Mouse (Mus musculus) neutrophil, adult 5-6 weeks (primary cell): ENCODE results near the gene Nrsn2. TPM values are rescaled to one million over a fixed set of nuclear protein-coding genes. Genes with fewer than 3 reads are reported as not detected.
"Not testable (repeated sequence)": the region's sequence is repeated elsewhere in the genome, so short reads cannot be mapped to it uniquely, and the experiment has no call there.

Experiments
- ATAC-seq: fragments of 151-379, 151-347 bp; 2 replicates; pipeline ENCODE4 v1.8.0; 2017; ENCODE audit warnings: mild to moderate bottlenecking, moderate TSS enrichment; ENCODE audit not compliant: insufficient number of reproducible peaks, poor library complexity, low FRiP score, severe bottlenecking; ENCODE audit errors: extremely low read depth
- total RNA-seq: library from RNA; stranded (forward); fragments of 200-1000 nt; gene quantifications from 2 replicates; pipeline ENCODE4 v1.2.3, GENCODE M21; 2017

The Nrsn2 gene
- total RNA-seq, 1 experiment from 2014 or later: not detected

DNA sequence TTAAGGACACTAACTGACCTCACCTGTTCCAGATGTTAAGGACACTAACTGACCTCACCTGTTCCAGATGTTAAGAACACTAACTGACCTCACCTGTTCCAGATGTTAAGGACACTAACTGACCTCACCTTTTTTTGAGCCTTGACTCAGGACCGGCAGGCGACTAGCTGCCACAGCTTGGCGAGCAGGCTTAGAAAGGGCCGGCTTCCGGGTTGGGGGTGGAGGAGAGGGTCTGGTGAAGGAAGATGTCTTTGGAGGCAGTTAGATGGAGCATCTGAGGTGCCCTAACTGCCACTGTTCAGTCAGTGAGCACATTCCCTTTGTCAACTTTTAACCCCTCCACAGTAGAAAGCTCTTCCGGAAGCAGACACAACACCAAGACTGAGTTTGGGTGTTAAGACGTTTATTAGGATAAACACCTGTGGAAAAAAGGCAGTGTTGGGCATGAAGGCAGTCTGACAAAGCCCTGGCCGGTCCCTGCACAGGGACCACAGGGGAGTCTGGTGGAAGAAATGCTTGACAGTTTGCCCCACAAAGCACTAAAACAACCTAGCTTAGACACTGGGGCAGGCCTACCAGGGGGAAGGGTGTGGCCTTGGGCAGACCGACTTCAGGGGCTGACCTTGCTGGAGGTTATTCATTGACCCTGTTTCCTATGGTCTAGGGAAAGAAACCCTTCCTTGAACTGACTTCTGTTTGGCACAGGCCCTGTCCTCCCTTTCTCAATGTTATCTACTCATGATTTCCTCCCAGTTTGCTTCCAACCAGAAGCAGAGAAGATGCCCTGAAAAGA, 17.0 kb upstream of the Nrsn2 start:
- ATAC-seq: no peak

DNA sequence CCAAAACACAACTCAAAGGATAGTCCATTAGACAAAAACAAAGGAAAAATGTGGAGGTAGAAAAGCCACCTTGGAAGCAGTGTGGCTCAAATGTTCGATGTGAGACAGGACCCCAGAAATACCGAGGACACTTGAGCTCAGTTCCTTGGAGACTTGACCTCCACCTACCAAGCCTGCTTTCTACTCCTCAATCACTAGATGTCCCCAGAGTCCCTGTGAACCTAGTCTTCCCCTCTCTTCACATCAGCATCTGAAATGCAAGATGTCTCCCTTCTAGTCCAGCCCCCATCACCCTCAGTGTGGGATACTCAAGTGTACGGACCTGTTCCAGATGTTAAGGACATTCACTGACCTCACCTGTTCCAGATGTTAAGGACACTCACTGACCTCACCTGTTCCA, 16.3 kb upstream of the Nrsn2 start:
- peak; percentile 51 for ATAC-seq

DNA sequence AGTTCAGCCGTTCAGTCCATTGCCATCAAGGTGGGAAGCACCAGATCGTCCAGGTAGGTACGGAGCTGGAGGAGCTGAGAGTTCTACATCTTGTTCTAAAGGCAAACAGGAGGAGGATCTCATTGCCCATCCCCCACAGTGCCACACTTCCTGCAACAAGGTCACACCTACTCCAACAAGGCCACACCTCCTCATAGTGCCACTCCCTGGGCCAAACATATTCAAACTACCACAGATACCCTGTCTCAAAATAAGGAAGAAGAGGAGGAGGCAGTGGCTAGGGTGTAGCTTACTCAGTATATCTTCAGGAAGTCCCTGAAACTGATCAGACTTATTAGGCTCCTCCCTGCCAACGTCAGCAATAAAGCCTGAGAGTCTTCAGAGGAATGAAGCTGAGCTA, 7.8 kb upstream of the Nrsn2 start:
- no peak for ATAC-seq

DNA sequence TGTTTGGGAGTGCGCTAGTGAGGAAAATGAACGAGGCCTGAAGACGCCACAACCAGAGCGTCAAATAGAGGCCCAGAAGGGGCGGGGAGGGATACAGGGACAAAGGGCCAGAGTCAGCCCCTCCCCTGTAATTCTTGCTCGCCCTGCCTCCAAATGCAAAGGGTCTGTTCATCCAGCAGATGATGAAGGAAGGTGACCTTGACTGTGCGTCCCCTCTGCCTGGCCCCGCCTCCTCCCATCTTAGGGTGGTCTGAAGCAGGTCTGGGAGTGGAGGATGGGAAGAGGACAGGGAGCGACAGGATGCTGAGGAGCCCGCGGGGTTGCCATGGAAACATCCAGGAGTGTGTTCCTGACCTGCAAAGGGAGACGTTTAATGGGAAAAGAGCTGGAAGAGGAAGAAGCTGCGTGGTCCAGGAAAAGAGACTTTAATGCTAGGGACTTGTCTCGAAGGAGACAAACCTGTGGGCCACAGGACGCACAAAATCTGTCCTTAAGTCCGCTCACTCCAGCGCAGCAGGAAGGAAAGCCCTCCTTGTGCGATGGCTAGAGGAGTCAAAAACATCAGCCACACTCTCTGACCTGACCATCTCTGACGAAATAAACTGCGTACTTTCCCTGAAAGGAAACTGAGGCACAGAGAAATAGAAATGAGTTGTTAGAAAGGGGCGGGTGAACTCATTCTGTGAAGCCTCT, 640 bp downstream of the Nrsn2 start:
- no peak for ATAC-seq

DNA sequence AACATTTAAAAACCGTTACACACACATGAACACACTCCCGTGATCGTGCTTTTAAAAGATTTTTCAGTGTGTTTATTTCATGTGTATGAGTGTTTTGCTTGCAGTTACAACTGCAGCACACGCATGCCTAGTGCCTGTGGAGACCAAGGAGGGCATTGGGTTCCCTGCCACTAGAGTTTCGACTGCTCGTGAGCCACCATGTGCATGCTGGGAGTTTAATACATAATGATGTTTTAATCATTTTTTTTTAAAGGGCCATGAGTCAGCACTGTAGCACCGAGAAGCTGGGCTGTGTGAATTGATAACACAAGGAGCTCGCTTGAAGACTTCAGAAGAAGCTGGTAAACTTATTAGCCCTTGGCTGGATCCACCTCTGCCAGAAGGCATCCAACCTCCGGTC, 2.9 kb downstream of the Nrsn2 start:
- ATAC-seq: no peak

GRCm38 (mm10) chr2:152372661-152373060, 3.8 kb downstream of the Nrsn2 start:
- no peak for ATAC-seq

DNA sequence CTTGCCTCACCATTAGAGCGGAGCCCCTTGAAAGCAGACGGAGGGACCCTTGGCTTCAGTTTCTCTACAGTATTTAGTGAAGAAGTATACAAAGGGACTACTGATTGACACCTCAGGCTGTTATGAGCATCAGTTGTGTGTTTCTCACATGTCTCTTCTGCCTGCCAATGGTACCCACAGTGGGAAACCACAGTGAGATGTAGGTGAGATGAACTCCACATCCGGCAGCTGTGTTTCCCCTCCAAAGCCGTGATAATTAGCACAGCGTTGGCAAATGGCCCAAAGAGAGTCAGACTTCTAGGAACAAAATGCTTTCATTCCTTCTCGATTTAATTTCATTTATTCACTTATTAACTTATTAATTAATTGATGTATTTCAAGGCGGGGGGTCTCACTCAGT, 4.3 kb downstream of the Nrsn2 start:
- no peak for ATAC-seq

DNA sequence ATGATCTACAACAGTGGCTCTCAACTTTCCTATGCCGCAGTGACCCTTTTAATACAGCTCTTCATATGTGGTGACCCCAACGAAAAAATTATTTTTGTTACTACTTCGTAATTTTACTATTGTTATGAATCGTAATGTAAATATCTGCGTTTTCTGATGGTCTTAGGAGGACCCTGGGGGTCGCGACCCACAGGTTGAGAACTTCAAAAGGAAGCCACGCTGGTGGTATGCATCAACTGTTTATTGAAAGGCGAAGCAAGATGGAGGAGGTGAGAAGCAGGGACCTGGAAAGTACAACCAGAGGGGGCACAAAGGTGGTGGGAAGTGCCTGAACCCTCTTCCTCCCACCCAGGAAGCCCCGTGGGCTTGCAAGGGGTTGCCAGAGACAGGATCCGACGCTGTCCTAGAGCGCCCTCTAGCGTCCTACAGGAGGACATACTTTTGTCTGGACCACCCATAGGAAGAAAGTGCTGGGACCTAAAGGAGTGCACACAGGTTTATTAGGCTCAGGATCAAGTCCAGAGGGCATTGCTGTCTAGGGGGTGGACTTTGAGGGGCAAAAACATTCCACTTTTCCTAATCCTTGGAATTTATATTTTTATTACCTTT, 7.8 kb downstream of the Nrsn2 start:
- peak; percentile 64 for ATAC-seq

- ATAC-seq: no peak
These were observed 8.5 kb downstream of the Nrsn2 start for GRCm38 (mm10) chr2:152367917-152368316.

DNA sequence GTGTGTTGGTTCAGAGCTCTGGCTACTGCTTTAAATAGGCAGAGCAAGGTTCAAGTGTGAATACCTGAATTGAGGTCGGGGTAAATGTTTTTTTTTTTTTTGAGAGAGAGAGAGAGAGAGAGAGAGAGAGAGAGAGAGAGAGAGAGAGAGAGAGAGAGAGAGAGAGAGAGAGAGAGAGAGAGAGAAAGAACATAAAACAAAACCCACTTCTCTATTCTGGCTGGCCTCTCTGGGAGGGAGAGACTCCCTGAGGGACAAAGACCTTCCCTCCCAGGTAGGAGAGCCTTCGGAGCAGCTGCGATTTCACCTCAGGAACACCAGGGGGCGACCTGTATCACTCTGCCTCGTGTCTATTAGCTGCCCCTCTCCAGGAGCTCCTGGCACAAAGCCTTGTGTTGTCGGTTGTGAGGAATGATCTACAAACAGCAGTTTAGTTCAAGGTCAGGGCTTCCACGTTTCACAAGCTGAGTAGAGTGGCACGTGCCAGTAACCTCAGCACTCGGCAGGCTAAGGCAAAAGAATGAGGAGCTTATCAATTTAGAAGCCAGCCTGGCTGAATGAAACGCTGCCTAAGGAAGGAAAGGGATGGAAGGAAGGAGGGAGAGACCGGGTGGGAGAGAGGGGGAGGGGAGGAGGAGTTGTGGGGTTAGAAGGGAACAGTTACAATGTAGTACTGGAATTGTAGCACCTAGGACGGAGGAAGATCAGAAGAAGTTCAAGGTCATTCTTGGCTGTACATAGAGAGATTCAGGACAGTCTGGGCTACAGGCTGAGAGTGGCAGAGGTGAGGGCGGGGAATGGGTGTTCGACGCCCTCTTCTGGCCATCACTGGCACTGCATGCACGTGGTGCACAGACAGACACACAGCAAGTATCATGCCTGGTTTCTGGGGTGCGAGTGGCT, 12.9 kb downstream of the Nrsn2 start:
- peak; percentile 77 for ATAC-seq

DNA sequence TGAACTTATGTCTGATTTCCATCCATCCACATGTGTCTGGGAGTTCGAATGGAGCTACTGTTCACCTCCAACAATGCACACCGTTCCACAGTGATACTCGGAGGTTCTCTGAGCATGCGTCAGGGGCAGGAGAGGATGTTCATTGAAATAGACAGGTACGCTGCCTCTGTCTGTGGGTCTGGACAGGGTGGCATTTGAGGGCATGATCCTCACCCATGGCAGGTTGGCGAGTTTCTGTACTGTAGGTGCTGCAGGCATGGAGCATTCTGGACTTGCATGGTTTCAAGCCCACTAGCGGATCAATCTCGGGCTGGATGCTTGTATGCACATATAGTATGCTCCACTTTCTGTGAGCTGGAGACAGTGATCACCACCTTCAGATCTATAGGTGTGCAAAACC, 15.2 kb downstream of the Nrsn2 start:
- ATAC-seq: no peak

DNA sequence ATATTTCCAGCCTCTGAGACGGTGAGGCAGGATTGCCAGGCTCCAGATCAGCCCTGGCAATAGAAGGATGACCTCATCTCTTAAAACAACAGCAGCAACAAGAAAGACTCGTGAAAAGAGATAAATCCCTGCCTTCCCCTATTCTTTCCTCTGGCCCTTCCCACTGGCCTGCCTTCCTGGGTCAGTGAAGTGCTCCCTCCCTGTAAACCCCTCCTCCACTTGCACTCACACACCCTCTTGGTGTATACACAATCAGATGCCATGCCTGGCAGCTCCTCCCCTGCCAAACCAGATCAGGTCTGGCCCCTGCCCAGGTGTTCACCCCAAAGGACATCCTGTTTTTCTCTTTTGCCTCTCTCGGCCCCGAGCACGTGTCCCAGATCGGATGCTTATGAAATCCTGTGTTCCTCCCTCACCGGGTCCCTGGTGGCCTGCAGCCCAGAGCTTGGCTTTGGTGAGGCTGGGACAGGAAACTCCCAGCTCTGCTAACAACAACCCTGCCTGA, 16.1 kb downstream of the Nrsn2 start:
- no peak; the same call in 1 of the 2 replicates for ATAC-seq

DNA sequence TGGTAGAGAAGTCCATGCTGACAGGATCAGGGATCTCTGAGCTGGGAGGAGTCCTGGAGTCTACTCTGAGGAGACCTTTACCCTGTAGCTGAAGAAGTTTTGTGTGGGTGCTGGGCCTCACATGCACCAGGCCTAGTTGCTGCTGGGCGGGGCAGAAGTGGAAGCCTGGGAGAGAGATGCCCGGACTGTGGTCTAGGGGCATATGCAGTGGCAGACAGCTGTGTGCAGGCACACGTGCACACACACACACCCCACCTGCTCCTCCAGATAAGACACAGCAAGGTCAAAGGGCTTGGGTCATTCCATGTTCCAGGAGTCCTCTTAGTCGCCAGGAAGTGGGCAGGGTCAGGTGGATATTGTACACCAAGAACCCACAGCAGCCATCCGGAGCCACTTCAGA, 16.8 kb downstream of the Nrsn2 start:
- no peak for ATAC-seq

DNA sequence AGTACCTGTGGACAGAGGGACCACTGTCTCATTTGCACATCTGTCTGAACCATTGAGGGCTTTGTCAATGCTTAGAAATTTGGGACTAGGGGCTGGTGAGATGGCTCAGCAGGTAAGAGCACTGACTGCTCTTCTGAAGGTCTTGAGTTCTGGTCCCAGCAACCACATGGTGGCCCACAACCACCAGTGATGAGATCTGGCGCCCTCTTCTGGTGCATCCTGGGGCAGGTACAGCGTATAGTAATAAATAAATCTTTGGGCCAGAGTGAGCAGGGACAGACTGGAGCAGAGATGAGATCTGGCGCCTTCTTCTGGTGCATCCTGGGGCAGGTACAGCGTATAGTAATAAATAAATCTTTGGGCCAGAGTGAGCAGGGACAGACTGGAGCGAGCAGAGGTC, 17.5 kb downstream of the Nrsn2 start:
- ATAC-seq: not testable (repeated sequence)

GRCm38 (mm10) chr2:152357254-152357653, 19.2 kb downstream of the Nrsn2 start:
- no peak for ATAC-seq

DNA sequence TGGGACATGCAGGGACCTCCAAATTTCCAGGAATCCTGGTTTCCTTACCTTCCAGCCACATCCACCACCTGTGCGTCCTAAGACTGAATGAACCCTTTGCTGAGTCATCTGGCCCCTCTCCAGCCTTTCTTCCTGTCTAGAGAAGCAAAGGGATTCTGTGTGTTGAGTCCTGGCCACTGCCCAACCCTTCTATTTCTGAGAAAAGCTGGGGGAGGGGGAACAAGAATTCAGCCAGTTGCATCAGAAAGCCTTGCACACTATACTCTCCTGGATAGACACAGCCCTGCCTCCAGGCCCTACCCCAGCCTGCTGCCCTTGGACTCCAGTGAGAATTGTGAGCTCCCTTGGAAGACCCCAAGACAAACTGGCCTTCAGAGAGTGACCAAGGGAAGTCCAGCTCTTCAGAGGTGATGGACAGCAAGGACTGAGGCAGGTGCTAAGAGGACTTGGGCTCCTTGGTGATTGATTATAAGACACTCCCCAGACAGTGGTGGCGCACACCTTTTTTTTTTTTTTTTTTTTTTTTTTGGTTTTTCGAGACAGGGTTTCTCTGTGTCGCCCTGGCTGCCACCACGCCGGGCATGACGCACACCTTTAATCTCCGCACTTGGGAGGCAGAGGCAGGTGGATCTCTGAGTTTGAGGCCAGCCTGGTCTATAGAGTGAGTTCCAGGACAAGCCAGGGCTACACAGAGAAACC, 26.4 kb downstream of the Nrsn2 start:
- no peak for ATAC-seq

GRCm38 (mm10) chr2:152349205-152349604, 27.2 kb downstream of the Nrsn2 start:
- ATAC-seq: no peak

DNA sequence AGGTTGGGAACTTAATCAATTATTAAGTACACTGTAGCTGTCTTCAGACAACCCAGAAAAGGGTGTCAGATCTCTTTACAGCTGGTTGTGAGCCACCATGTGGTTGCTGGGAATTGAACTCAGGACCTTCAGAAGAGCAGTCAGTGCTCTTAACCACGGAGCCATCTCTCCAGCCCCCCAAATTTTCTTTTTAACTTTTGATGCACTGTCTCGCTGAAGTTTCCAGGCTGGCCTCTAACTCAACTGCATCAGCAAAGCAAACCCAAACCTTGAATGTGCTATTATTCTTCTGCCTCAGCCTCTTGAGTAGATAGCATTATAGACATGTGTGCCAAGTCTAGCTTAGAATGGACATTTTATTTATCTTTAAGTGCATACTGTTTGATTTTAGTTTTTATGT, 28.7 kb downstream of the Nrsn2 start:
- ATAC-seq: no peak
